Mouse (Mus musculus): Measurements from ENCODE around the gene Fbxl16. TPM values are rescaled to one million over a fixed set of nuclear protein-coding genes. Genes with fewer than 3 reads are reported as not detected.
A peak's percentile ranks its signal among the peaks of the same experiment; 100 is the strongest.
"Not testable (repeated sequence)": the region's sequence is repeated elsewhere in the genome, so short reads cannot be mapped to it uniquely, and the experiment has no call there.

The Fbxl16 gene
- polyA plus RNA-seq, 1 experiment: 4.7 TPM

- no peaks in the 10 kb centered on the region for H3K27me3 ChIP-seq (ENCODE audit: control insufficient read depth, insufficient read depth, low read length, poor library complexity, severe bottlenecking)
- no peaks in the 10 kb centered on the region for H3K36me3 ChIP-seq (ENCODE audit: control insufficient read depth, insufficient read depth, low read length, poor library complexity, severe bottlenecking)
- H3K9ac ChIP-seq (ENCODE audit: low read depth, poor library complexity, severe bottlenecking): peak within 1 kb of the TSS; percentile 81
- TF ChIP-seq CTCF (IDR thresholded peaks at IDR 0.05; ENCODE audit: low read depth, low read length) (no peak), POLR2A (IDR thresholded peaks at IDR 0.05; ENCODE audit: insufficient read depth, low read length) (peak; percentile 54)
- peak within 1 kb of the TSS; percentile 76 for H3K4me3 ChIP-seq (ENCODE audit: low read depth, low read length)
- H3K9me3 ChIP-seq (replicated peaks; ENCODE audit: control insufficient read depth, insufficient read depth, low read length, poor library complexity, severe bottlenecking): no peaks in the 10 kb centered on the region
- H3K27ac ChIP-seq (ENCODE audit: insufficient read depth, low read length): peak within 1 kb of the TSS; percentile 23; the same call in 1 of the 2 replicates
- peaks cover 4% of the 10 kb centered on the region for H3K4me1 ChIP-seq (ENCODE audit: control insufficient read depth, insufficient read depth, low read length)
Observed at GRCm38 (mm10) chr17:25796951-25797369, 11.9 kb upstream of the Fbxl16 start, which contains the start of gene Metrn. Metrn (minus strand) TSS chr17:25797136.

- Histone ChIP-seq H3K4me3 (ENCODE audit: low read depth, low read length) (no peak overlapping the region), H3K27ac (ENCODE audit: insufficient read depth, low read length) (no peak overlapping the region), H3K27me3 (ENCODE audit: control insufficient read depth, insufficient read depth, low read length, poor library complexity, severe bottlenecking) (no peaks in the 10 kb centered on the region), H3K9ac (ENCODE audit: low read depth, poor library complexity, severe bottlenecking) (no peak overlapping the region), H3K9me3 (replicated peaks; ENCODE audit: control insufficient read depth, insufficient read depth, low read length, poor library complexity, severe bottlenecking) (no peaks in the 10 kb centered on the region), H3K4me1 (ENCODE audit: control insufficient read depth, insufficient read depth, low read length) (no peaks in the 10 kb centered on the region), H3K36me3 (ENCODE audit: control insufficient read depth, insufficient read depth, low read length, poor library complexity, severe bottlenecking) (no peaks in the 10 kb centered on the region)
- peak; percentile 68 for TF ChIP-seq CTCF (IDR thresholded peaks at IDR 0.05; ENCODE audit: low read depth, low read length)
- no peak for TF ChIP-seq EP300 (IDR thresholded peaks at IDR 0.05; ENCODE audit: insufficient read depth, low read depth, low read length)
Observed at GRCm38 (mm10) chr17:25801029-25801428, 7.9 kb upstream of the Fbxl16 start.

GRCm38 (mm10) chr17:25802825-25803517, 5.9 kb upstream of the Fbxl16 start:
- Histone ChIP-seq H3K9ac (ENCODE audit: low read depth, poor library complexity, severe bottlenecking) (no peak overlapping the region), H3K9me3 (replicated peaks; ENCODE audit: control insufficient read depth, insufficient read depth, low read length, poor library complexity, severe bottlenecking) (no peaks in the 10 kb centered on the region), H3K27me3 (ENCODE audit: control insufficient read depth, insufficient read depth, low read length, poor library complexity, severe bottlenecking) (no peaks in the 10 kb centered on the region), H3K36me3 (ENCODE audit: control insufficient read depth, insufficient read depth, low read length, poor library complexity, severe bottlenecking) (no peaks in the 10 kb centered on the region), H3K4me1 (ENCODE audit: control insufficient read depth, insufficient read depth, low read length) (no peaks in the 10 kb centered on the region), H3K27ac (ENCODE audit: insufficient read depth, low read length) (no peak overlapping the region), H3K4me3 (ENCODE audit: low read depth, low read length) (no peak overlapping the region)
- TF ChIP-seq POLR2A (IDR thresholded peaks at IDR 0.05; ENCODE audit: insufficient read depth, low read length): no peak
- TF ChIP-seq CTCF (IDR thresholded peaks at IDR 0.05; ENCODE audit: low read depth, low read length): no peak
- TF ChIP-seq EP300 (IDR thresholded peaks at IDR 0.05; ENCODE audit: insufficient read depth, low read depth, low read length): no peak

GRCm38 (mm10) chr17:25806507-25806906, 2.4 kb upstream of the Fbxl16 start:
- no peak for TF ChIP-seq EP300 (IDR thresholded peaks at IDR 0.05; ENCODE audit: insufficient read depth, low read depth, low read length)
- TF ChIP-seq CTCF (IDR thresholded peaks at IDR 0.05; ENCODE audit: low read depth, low read length): no peak
- no peak for TF ChIP-seq POLR2A (IDR thresholded peaks at IDR 0.05; ENCODE audit: insufficient read depth, low read length)
- no peaks in the 10 kb centered on the region for H3K4me1 ChIP-seq (ENCODE audit: control insufficient read depth, insufficient read depth, low read length)
- no peak overlapping the region for H3K4me3 ChIP-seq (ENCODE audit: low read depth, low read length)
- no peak overlapping the region for H3K27ac ChIP-seq (ENCODE audit: insufficient read depth, low read length)
- H3K36me3 ChIP-seq (ENCODE audit: control insufficient read depth, insufficient read depth, low read length, poor library complexity, severe bottlenecking): no peaks in the 10 kb centered on the region
- no peaks in the 10 kb centered on the region for H3K9me3 ChIP-seq (replicated peaks; ENCODE audit: control insufficient read depth, insufficient read depth, low read length, poor library complexity, severe bottlenecking)
- no peaks in the 10 kb centered on the region for H3K27me3 ChIP-seq (ENCODE audit: control insufficient read depth, insufficient read depth, low read length, poor library complexity, severe bottlenecking)
- no peak overlapping the region for H3K9ac ChIP-seq (ENCODE audit: low read depth, poor library complexity, severe bottlenecking)

GRCm38 (mm10) chr17:25807452-25807851, 1.4 kb upstream of the Fbxl16 start:
- not testable (repeated sequence) for H3K36me3 ChIP-seq (ENCODE audit: control insufficient read depth, insufficient read depth, low read length, poor library complexity, severe bottlenecking); H3K9me3 ChIP-seq (replicated peaks; ENCODE audit: control insufficient read depth, insufficient read depth, low read length, poor library complexity, severe bottlenecking); H3K27ac ChIP-seq (ENCODE audit: insufficient read depth, low read length); H3K4me3 ChIP-seq (ENCODE audit: low read depth, low read length); H3K4me1 ChIP-seq (ENCODE audit: control insufficient read depth, insufficient read depth, low read length); H3K9ac ChIP-seq (ENCODE audit: low read depth, poor library complexity, severe bottlenecking); H3K27me3 ChIP-seq (ENCODE audit: control insufficient read depth, insufficient read depth, low read length, poor library complexity, severe bottlenecking)

- no peak for TF ChIP-seq POLR2A (IDR thresholded peaks at IDR 0.05; ENCODE audit: insufficient read depth, low read length)
- TF ChIP-seq EP300 (IDR thresholded peaks at IDR 0.05; ENCODE audit: insufficient read depth, low read depth, low read length): no peak
- TF ChIP-seq CTCF (IDR thresholded peaks at IDR 0.05; ENCODE audit: low read depth, low read length): no peak
- no peak overlapping the region for H3K27ac ChIP-seq (ENCODE audit: insufficient read depth, low read length)
- no peaks in the 10 kb centered on the region for H3K4me1 ChIP-seq (ENCODE audit: control insufficient read depth, insufficient read depth, low read length)
- H3K9me3 ChIP-seq (replicated peaks; ENCODE audit: control insufficient read depth, insufficient read depth, low read length, poor library complexity, severe bottlenecking): no peaks in the 10 kb centered on the region
- no peak overlapping the region for H3K4me3 ChIP-seq (ENCODE audit: low read depth, low read length)
- H3K27me3 ChIP-seq (ENCODE audit: control insufficient read depth, insufficient read depth, low read length, poor library complexity, severe bottlenecking): no peaks in the 10 kb centered on the region
- peak overlapping the region; percentile 73; the same call in 1 of the 2 replicates for H3K9ac ChIP-seq (ENCODE audit: low read depth, poor library complexity, severe bottlenecking)
- no peaks in the 10 kb centered on the region for H3K36me3 ChIP-seq (ENCODE audit: control insufficient read depth, insufficient read depth, low read length, poor library complexity, severe bottlenecking)
Observed at GRCm38 (mm10) chr17:25808028-25808427, 857 bp upstream of the Fbxl16 start.
